Mouse (Mus musculus) myocyte (in vitro differentiated cells): ENCODE data around the gene 9830107B12Rik.

Experiments used
- MAX ChIP-seq: IDR thresholded peaks from one replicate; pipeline ENCODE4 v1.6.1; 2011; ENCODE audit warnings: low read depth, mild to moderate bottlenecking, control low read depth
- POLR2A ChIP-seq: IDR thresholded peaks from one replicate; pipeline ENCODE4 v1.6.1; 2011; ENCODE audit warnings: low read depth, mild to moderate bottlenecking, control low read depth, moderate library complexity; ENCODE audit not compliant: insufficient read length
- POLR2AphosphoS2 ChIP-seq: IDR thresholded peaks from one replicate; pipeline ENCODE4 v1.6.1; 2011; ENCODE audit warnings: low read depth, control low read depth; ENCODE audit not compliant: insufficient read length
- TCF12 ChIP-seq: IDR thresholded peaks from one replicate; pipeline ENCODE4 v1.6.1; 2011; ENCODE audit warnings: mild to moderate bottlenecking, control low read depth; ENCODE audit not compliant: poor library complexity, insufficient read depth, severe bottlenecking

GRCm38 (mm10) chr17:48157382-48158076 is 11.5 kb upstream of the 9830107B12Rik start:
- TF ChIP-seq POLR2A (no peak), TCF12 (no peak), MAX (no peak), POLR2AphosphoS2 (no peak)
